Mouse (Mus musculus) limb, embryonic 10.5 days (tissue): ENCODE data around the gene Actg2. TPM values are rescaled to one million over a fixed set of nuclear protein-coding genes. Genes with fewer than 3 reads are reported as not detected.

Experiments used
- DNase-seq: peaks from one replicate; pipeline ENCODE4 v3.0.0-alpha.2; 2017; ENCODE audit warnings: low spot score
- H3K27ac ChIP-seq: fragments of 300-500 bp; sonication (generic); 2 replicates; pipeline ENCODE4 v1.5.1; 2016; ENCODE audit warnings: mild to moderate bottlenecking
- H3K27me3 ChIP-seq: fragments of 300-500 bp; sonication (generic); 2 replicates; pipeline ENCODE4 v1.6.1; 2016; ENCODE audit warnings: low read depth, mild to moderate bottlenecking; ENCODE audit not compliant: poor library complexity, severe bottlenecking
- H3K36me3 ChIP-seq: fragments of 300-500 bp; sonication (generic); 2 replicates; pipeline ENCODE4 v1.6.1; 2016; ENCODE audit warnings: mild to moderate bottlenecking, moderate library complexity
- H3K4me1 ChIP-seq: fragments of 300-500 bp; sonication (generic); 2 replicates; pipeline ENCODE4 v1.6.1; 2016
- H3K4me3 ChIP-seq: fragments of 300-500 bp; sonication (generic); 2 replicates; pipeline ENCODE4 v1.5.1; 2016; ENCODE audit warnings: mild to moderate bottlenecking, moderate library complexity
- H3K9me3 ChIP-seq: fragments of 300-500 bp; sonication (generic); replicated peaks from 2 replicates; pipeline ENCODE4 v1.6.1; 2016; ENCODE audit warnings: mild to moderate bottlenecking
- WGBS: fragments of 180-500 bp; shearing (Covaris S2); methylation state at CpG from one replicate; pipeline ENCODE4 v1.1.7; 2016; 5-methylcytosine and 5-hydroxymethylcytosine counted together
- polyA plus RNA-seq: library from polyadenylated mRNA; unstranded; fragments of >200 nt; fragmentation: Nextera tagmentation; extraction: Ambion mirVana; gene quantifications from 2 replicates; pipeline ENCODE4 v1.2.1, GENCODE M21; 2016

Gene Actg2
- polyA plus RNA-seq, 1 experiment from 2014 or later, result 1.3 TPM

- H3K27ac ChIP-seq, result no peak overlapping the region
- H3K4me3 ChIP-seq, result no peak overlapping the region
- no peaks in the 10 kb centered on the region for H3K9me3 ChIP-seq
- H3K4me1 ChIP-seq, result no peaks in the 10 kb centered on the region
- WGBS, result 63% methylated on average over 5 of the region's 5 CpGs
- no peak for DNase-seq
- no peaks in the 10 kb centered on the region for H3K27me3 ChIP-seq
- peaks cover 14% of the 10 kb centered on the region for H3K36me3 ChIP-seq
Measured at GRCm38 (mm10) chr6:83548346-83548745, 12.3 kb upstream of the Actg2 start.

- Histone ChIP-seq H3K27ac (no peak overlapping the region), H3K4me3 (no peak overlapping the region), H3K9me3 (no peaks in the 10 kb centered on the region), H3K4me1 (no peaks in the 10 kb centered on the region), H3K36me3 (peaks cover 14% of the 10 kb centered on the region), H3K27me3 (no peaks in the 10 kb centered on the region)
- DNase-seq, result no peak
- 88% methylated on average over 3 of the region's 3 CpGs for WGBS
Measured at GRCm38 (mm10) chr6:83545778-83546177, 9.7 kb upstream of the Actg2 start.

GRCm38 (mm10) chr6:83541756-83542456 is 5.8 kb upstream of the Actg2 start:
- no peak for DNase-seq
- no peak overlapping the region for H3K27ac ChIP-seq

GRCm38 (mm10) chr6:83540017-83540416 is 4.0 kb upstream of the Actg2 start:
- Histone ChIP-seq H3K4me1 (peaks cover 8% of the 10 kb centered on the region), H3K9me3 (no peaks in the 10 kb centered on the region), H3K36me3 (no peaks in the 10 kb centered on the region), H3K4me3 (no peak overlapping the region), H3K27ac (no peak overlapping the region), H3K27me3 (no peaks in the 10 kb centered on the region)
- DNase-seq, result no peak
- WGBS, result 48% methylated on average over 4 of the region's 4 CpGs

More at GRCm38 (mm10) chr6:83541756-83542456, 5.8 kb upstream of the Actg2 start:
- WGBS, result 87% methylated on average over 11 of the region's 11 CpGs
- Histone ChIP-seq H3K4me3 (no peak overlapping the region), H3K36me3 (peaks cover 7% of the 10 kb centered on the region), H3K9me3 (no peaks in the 10 kb centered on the region), H3K4me1 (0 out of 2 replicates have a peak, but pooled peaks cover 3% of the 10 kb centered on the region), H3K27me3 (no peaks in the 10 kb centered on the region)

GRCm38 (mm10) chr6:83536795-83537059 is 662 bp upstream of the Actg2 start:
- no peak for DNase-seq
- Histone ChIP-seq H3K4me1 (peaks cover 8% of the 10 kb centered on the region), H3K36me3 (no peaks in the 10 kb centered on the region), H3K9me3 (no peaks in the 10 kb centered on the region), H3K27me3 (no peaks in the 10 kb centered on the region), H3K27ac (peak overlapping the region; percentile 46; the same call in 1 of the 2 replicates), H3K4me3 (no peak overlapping the region)
- 47% methylated on average over 6 of the region's 6 CpGs for WGBS

GRCm38 (mm10) chr6:83532608-83533007 is 3.5 kb downstream of the Actg2 start:
- H3K27me3 ChIP-seq, result no peaks in the 10 kb centered on the region
- no peaks in the 10 kb centered on the region for H3K9me3 ChIP-seq
- H3K4me3 ChIP-seq, result no peak overlapping the region
- no peak overlapping the region for H3K27ac ChIP-seq
- H3K36me3 ChIP-seq, result no peaks in the 10 kb centered on the region
- DNase-seq, result no peak
- WGBS, result 80% methylated on average over 2 of the region's 2 CpGs
- peaks cover 6% of the 10 kb centered on the region for H3K4me1 ChIP-seq

GRCm38 (mm10) chr6:83523194-83523593 is 12.9 kb downstream of the Actg2 start:
- H3K36me3 ChIP-seq, result no peaks in the 10 kb centered on the region
- DNase-seq, result no peak
- no peaks in the 10 kb centered on the region for H3K27me3 ChIP-seq
- 0 out of 2 replicates have a peak, but pooled peaks cover 2% of the 10 kb centered on the region for H3K4me1 ChIP-seq
- no peaks in the 10 kb centered on the region for H3K9me3 ChIP-seq
- H3K27ac ChIP-seq, result no peak overlapping the region
- WGBS, result 40% methylated on average over 6 of the region's 6 CpGs
- H3K4me3 ChIP-seq, result no peak overlapping the region

GRCm38 (mm10) chr6:83521784-83522183 is 14.3 kb downstream of the Actg2 start:
- Histone ChIP-seq H3K27ac (no peak overlapping the region), H3K36me3 (no peaks in the 10 kb centered on the region), H3K27me3 (no peaks in the 10 kb centered on the region), H3K4me1 (0 out of 2 replicates have a peak, but pooled peaks cover 2% of the 10 kb centered on the region), H3K9me3 (no peaks in the 10 kb centered on the region), H3K4me3 (no peak overlapping the region)
- no peak for DNase-seq
- WGBS, result 73% methylated on average over 6 of the region's 6 CpGs

GRCm38 (mm10) chr6:83518637-83519036 is 17.4 kb downstream of the Actg2 start:
- H3K36me3 ChIP-seq, result no peaks in the 10 kb centered on the region
- H3K4me1 ChIP-seq, result 0 out of 2 replicates have a peak, but pooled peaks cover under 1% of the 10 kb centered on the region
- no peak overlapping the region for H3K27ac ChIP-seq
- no peak for DNase-seq
- H3K9me3 ChIP-seq, result no peaks in the 10 kb centered on the region
- 91% methylated on average over 3 of the region's 3 CpGs for WGBS
- H3K4me3 ChIP-seq, result no peak overlapping the region
- no peaks in the 10 kb centered on the region for H3K27me3 ChIP-seq

- Histone ChIP-seq H3K4me3 (no peak overlapping the region), H3K36me3 (no peaks in the 10 kb centered on the region), H3K27ac (no peak overlapping the region), H3K27me3 (no peaks in the 10 kb centered on the region), H3K9me3 (no peaks in the 10 kb centered on the region), H3K4me1 (no peaks in the 10 kb centered on the region)
- WGBS, result 72% methylated on average over 3 of the region's 3 CpGs
- no peak for DNase-seq
Measured at GRCm38 (mm10) chr6:83515172-83515571, 20.9 kb downstream of the Actg2 start.

- Histone ChIP-seq H3K4me3 (no peak overlapping the region), H3K27ac (no peak overlapping the region), H3K27me3 (no peaks in the 10 kb centered on the region), H3K36me3 (no peaks in the 10 kb centered on the region), H3K9me3 (no peaks in the 10 kb centered on the region), H3K4me1 (peaks cover 4% of the 10 kb centered on the region; the same call in 1 of the 2 replicates)
- WGBS, result 31% methylated on average over 1 of the region's 1 CpGs
- DNase-seq, result peak; percentile 60
Measured at GRCm38 (mm10) chr6:83512495-83512894, 23.6 kb downstream of the Actg2 start.

- Histone ChIP-seq H3K27me3 (no peaks in the 10 kb centered on the region), H3K27ac (no peak overlapping the region), H3K9me3 (no peaks in the 10 kb centered on the region), H3K36me3 (no peaks in the 10 kb centered on the region), H3K4me1 (peaks cover 14% of the 10 kb centered on the region), H3K4me3 (no peak overlapping the region)
- DNase-seq, result no peak
- WGBS, result 64% methylated on average over 2 of the region's 2 CpGs
Measured at GRCm38 (mm10) chr6:83510210-83510609, 25.9 kb downstream of the Actg2 start.

GRCm38 (mm10) chr6:83509442-83509841 is 26.6 kb downstream of the Actg2 start:
- H3K4me1 ChIP-seq, result peaks cover 16% of the 10 kb centered on the region
- no peak for DNase-seq
- H3K27me3 ChIP-seq, result no peaks in the 10 kb centered on the region
- H3K4me3 ChIP-seq, result no peak overlapping the region
- no peak overlapping the region for H3K27ac ChIP-seq
- 59% methylated on average over 8 of the region's 8 CpGs for WGBS
- no peaks in the 10 kb centered on the region for H3K9me3 ChIP-seq
- H3K36me3 ChIP-seq, result no peaks in the 10 kb centered on the region

GRCm38 (mm10) chr6:83507168-83507546 is 28.9 kb downstream of the Actg2 start:
- Histone ChIP-seq H3K4me3 (peak overlapping the region; percentile 91), H3K27me3 (no peaks in the 10 kb centered on the region), H3K9me3 (no peaks in the 10 kb centered on the region), H3K4me1 (peaks cover 16% of the 10 kb centered on the region), H3K36me3 (peaks cover 3% of the 10 kb centered on the region; the same call in 1 of the 2 replicates), H3K27ac (peak overlapping the region; percentile 92)
- DNase-seq, result peak; percentile 32
- WGBS, result 34% methylated on average over 6 of the region's 6 CpGs
